Mouse (Mus musculus) C2C12 (cell line): ENCODE measurements at regions not wholly inside any gene's neighbourhood (a gene's known extent, or its start where the extent isn't known, plus 50 kb on each side); places are given as distances from the start of the nearest gene placed in this dataset.

Source experiments
- H3K27me3 ChIP-seq: one replicate; pipeline ENCODE4 v1.6.1; 2011; ENCODE audit not compliant: control insufficient read depth, insufficient read depth, insufficient read length
- H3K36me3 ChIP-seq: one replicate; pipeline ENCODE4 v1.6.1; 2011; ENCODE audit not compliant: control insufficient read depth, insufficient read depth
- H3K4me3 ChIP-seq: one replicate; pipeline ENCODE4 v1.5.1; 2011; ENCODE audit warnings: mild to moderate bottlenecking, control low read depth; ENCODE audit not compliant: poor library complexity, insufficient read depth, severe bottlenecking
- H3K79me2 ChIP-seq: one replicate; pipeline ENCODE4 v1.6.1; 2011; ENCODE audit not compliant: control insufficient read depth, insufficient read depth
- H3K79me3 ChIP-seq: one replicate; pipeline ENCODE4 v1.6.1; 2011; ENCODE audit warnings: low read depth, control low read depth
- H3ac ChIP-seq: one replicate; pipeline ENCODE3; 2011; ENCODE audit warnings: low read depth; ENCODE audit not compliant: control insufficient read depth, insufficient read length
- CEBPB ChIP-seq: IDR thresholded peaks from one replicate; pipeline ENCODE4 v1.6.1; 2011; ENCODE audit warnings: low read depth, mild to moderate bottlenecking, control low read depth, moderate library complexity
- CTCF ChIP-seq: IDR thresholded peaks from one replicate; pipeline ENCODE4 v1.5.1; 2011; ENCODE audit not compliant: control insufficient read depth, insufficient read depth, insufficient read length
- FOSL1 ChIP-seq: IDR thresholded peaks from one replicate; pipeline ENCODE4 v1.8.0; 2011; ENCODE audit warnings: mild to moderate bottlenecking, low read length; ENCODE audit not compliant: poor library complexity, insufficient read depth, severe bottlenecking
- MAX ChIP-seq: IDR thresholded peaks from one replicate; pipeline ENCODE4 v1.6.1; 2011; ENCODE audit warnings: mild to moderate bottlenecking, control low read depth
- MYOD1 ChIP-seq: IDR thresholded peaks from one replicate; pipeline ENCODE4 v1.6.1; 2011; ENCODE audit warnings: low read depth; ENCODE audit not compliant: control insufficient read depth, insufficient read length
- MYOG ChIP-seq: IDR thresholded peaks from one replicate; pipeline ENCODE4 v1.6.1; 2011; ENCODE audit not compliant: control insufficient read depth, insufficient read length; ENCODE audit errors: extremely low read depth
- USF1 ChIP-seq: IDR thresholded peaks from one replicate; pipeline ENCODE4 v1.6.1; 2011; ENCODE audit warnings: low read depth, mild to moderate bottlenecking, control low read depth, moderate library complexity

GRCm38 (mm10) chr14:74252189-74253145 is 388.2 kb upstream of the Htr2a start:
- no peak overlapping the region for H3ac ChIP-seq
- no peaks in the 10 kb centered on the region for H3K79me3 ChIP-seq
- no peak overlapping the region for H3K4me3 ChIP-seq
- TF ChIP-seq USF1 (no peak), MAX (no peak), MYOD1 (no peak), MYOG (no peak), CTCF (no peak), FOSL1 (no peak), CEBPB (no peak)
- H3K36me3 ChIP-seq, result no peaks in the 10 kb centered on the region
- no peaks in the 10 kb centered on the region for H3K79me2 ChIP-seq
- H3K27me3 ChIP-seq, result no peaks in the 10 kb centered on the region

GRCm38 (mm10) chr14:74255000-74255399 is 385.6 kb upstream of the Htr2a start:
- Histone ChIP-seq H3ac (no peak overlapping the region), H3K79me2 (no peaks in the 10 kb centered on the region), H3K79me3 (no peaks in the 10 kb centered on the region), H3K36me3 (no peaks in the 10 kb centered on the region), H3K4me3 (no peak overlapping the region), H3K27me3 (no peaks in the 10 kb centered on the region)
- TF ChIP-seq MAX, result no peak
- no peak for TF ChIP-seq MYOG
- no peak for TF ChIP-seq USF1
- no peak for TF ChIP-seq FOSL1
- TF ChIP-seq CEBPB, result no peak
- TF ChIP-seq MYOD1, result no peak
- TF ChIP-seq CTCF, result no peak

- Histone ChIP-seq H3K79me3 (no peaks in the 10 kb centered on the region), H3K4me3 (no peak overlapping the region), H3K36me3 (no peaks in the 10 kb centered on the region), H3K79me2 (no peaks in the 10 kb centered on the region), H3K27me3 (no peaks in the 10 kb centered on the region), H3ac (no peak overlapping the region)
- no peak for TF ChIP-seq USF1
- no peak for TF ChIP-seq FOSL1
- TF ChIP-seq CTCF, result no peak
- TF ChIP-seq MYOG, result no peak
- TF ChIP-seq MAX, result no peak
- TF ChIP-seq CEBPB, result no peak
These were observed 381.2 kb upstream of the Htr2a start for GRCm38 (mm10) chr14:74259437-74259836.

GRCm38 (mm10) chr14:74267086-74267485 is 373.6 kb upstream of the Htr2a start:
- Histone ChIP-seq H3K27me3 (no peaks in the 10 kb centered on the region), H3K4me3 (no peak overlapping the region), H3K79me2 (no peaks in the 10 kb centered on the region), H3ac (no peak overlapping the region), H3K36me3 (no peaks in the 10 kb centered on the region), H3K79me3 (no peaks in the 10 kb centered on the region)
- no peak for TF ChIP-seq FOSL1
- TF ChIP-seq CEBPB, result peak; percentile 29
- TF ChIP-seq MAX, result peak; percentile 25
- TF ChIP-seq MYOG, result no peak
- no peak for TF ChIP-seq MYOD1
- no peak for TF ChIP-seq USF1
- no peak for TF ChIP-seq CTCF

GRCm38 (mm10) chr14:74294560-74294959 is 346.1 kb upstream of the Htr2a start:
- H3K79me2 ChIP-seq, result no peaks in the 10 kb centered on the region
- no peaks in the 10 kb centered on the region for H3K79me3 ChIP-seq
- H3K27me3 ChIP-seq, result no peaks in the 10 kb centered on the region
- H3ac ChIP-seq, result no peak overlapping the region
- TF ChIP-seq FOSL1 (no peak), MYOG (no peak), CEBPB (no peak), USF1 (no peak)
- no peaks in the 10 kb centered on the region for H3K36me3 ChIP-seq
- H3K4me3 ChIP-seq, result no peak overlapping the region
